Mouse (Mus musculus): ENCODE data around the gene Olfr704. TPM values are rescaled to one million over a fixed set of nuclear protein-coding genes. Genes with fewer than 3 reads are reported as not detected.

The Olfr704 gene
- not detected for polyA plus RNA-seq (2017; shearing (Covaris generic))

DNA sequence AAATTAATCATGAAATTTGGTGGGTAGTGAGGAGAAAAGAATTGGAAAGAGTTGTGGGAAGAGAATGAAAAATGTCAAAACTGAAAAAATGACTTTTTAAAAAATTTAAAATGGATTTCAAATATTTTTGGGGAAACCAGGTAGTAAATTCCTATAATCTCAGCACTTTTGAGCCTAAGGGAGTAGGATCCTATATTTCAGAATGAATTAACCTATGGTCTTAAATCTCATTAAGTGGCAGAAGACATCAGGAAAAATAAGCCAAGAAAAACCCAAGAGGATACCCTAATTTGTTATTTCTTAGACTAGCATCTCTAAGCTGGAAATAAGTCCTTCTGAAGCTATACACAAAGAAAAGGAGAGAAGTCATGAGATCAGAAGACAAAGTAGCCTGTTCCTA is at the start of gene Olfr704:
Olfr704 (plus strand) TSS at position 301 of the 400 bp plus-strand sequence.

DNA sequence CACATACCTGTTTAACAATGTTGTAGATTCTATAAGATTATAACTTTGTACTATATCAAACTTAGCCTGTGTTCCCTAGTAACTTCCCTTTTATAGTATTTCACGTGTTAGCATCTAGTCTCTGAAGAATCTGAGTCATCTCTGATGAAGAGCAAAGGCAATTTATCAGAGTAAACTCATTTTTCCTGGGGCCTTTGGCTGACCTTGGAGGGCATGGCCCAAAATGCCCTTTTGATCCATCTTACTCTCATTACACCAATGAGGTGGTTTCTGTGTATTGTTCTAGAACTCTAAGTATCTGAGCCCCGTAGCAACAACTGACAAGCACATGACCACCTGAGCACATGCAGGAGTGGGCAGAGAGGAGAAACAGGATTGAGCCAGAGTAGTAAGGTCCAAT is 49.2 kb upstream of the Olfr704 start, which contains the start of gene Olfr701:
Olfr701 (plus strand) TSS at position 301 of the 400 bp plus-strand sequence.

DNA sequence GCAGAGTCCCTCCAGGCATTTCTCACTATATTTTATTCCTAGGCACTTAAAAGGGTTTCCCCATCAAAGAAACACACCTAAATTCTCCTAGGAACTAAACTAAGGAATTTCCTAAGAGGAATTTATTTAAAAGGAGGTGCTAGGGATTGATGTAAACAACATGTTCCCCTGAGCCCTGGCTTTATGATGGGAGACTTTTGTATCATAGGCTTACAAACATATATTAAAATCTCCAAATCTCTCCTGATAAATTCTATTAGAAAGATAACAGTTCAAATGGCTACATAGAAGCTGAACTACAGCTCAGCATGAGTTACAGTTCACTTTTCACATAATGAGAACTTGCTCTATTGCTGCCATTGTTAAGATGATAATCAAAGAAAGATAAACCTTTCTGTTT is 29.2 kb upstream of the Olfr704 start, which contains the start of gene Olfr702:
Olfr702 (minus strand) TSS at position 101 of the 400 bp plus-strand sequence.

DNA sequence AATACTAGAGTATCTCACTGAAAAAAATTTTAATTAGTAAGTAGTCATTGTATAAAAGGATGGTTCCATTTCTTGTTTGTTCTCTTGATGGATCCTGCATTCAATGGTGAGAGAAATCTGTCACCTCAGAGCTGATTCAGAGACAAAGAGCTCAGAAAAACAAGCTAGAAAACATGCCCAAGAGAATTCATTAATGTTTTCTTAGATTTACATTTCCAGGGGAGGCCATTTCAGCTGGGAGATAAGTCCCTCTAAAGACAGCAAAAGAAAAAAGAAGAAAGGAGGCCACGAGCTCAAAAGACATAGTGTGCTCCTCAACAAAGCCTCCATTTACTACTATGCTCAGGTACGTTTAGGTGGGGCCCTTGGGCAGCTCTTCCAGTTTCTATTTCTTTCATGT is 19.9 kb upstream of the Olfr704 start, which contains the start of gene Olfr703:
Olfr703 (plus strand) TSS at position 301 of the 400 bp plus-strand sequence.

DNA sequence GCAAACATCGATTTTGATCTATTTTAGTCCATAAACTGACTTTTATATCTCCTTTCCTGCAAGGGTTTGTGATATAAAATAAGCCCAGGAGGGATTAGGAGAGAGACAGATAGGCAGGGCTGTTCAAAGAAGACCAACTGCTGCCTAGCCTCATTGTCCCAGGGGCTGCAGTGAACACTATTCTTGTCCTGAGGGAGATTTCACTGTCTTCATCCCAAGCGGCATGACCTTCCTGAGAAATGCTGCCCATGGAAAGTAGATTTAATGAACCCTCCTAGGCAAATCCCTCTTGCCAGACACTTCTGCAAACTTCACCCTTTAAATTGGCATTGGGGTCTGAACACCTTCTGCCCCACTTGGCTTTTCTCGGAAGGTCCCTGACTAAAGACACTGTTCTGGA is 13.8 kb downstream of the Olfr704 start, which contains the start of gene Olfr705:
Olfr705 (minus strand) TSS at position 101 of the 400 bp plus-strand sequence.

DNA sequence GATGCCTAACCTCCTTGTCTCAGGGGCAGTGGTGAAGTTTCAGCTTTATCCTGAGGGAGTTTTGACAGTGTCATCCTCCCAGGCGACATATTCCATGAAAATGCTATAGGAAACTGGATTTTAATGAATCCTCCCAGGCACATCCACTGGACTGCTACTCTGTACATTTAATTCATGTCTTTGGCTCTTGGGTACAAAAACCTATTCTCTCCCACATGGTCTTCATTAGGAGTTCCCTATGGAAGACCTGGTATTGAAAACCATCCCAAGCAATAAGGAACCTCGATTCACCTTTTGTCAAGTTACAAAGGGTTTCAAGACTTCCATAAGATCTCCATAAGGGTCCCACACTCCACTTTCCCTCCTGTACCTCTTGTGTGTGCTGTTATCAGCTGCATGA is 25.1 kb downstream of the Olfr704 start, which contains the start of gene Olfr706:
Olfr706 (minus strand) TSS at position 101 of the 400 bp plus-strand sequence.

DNA sequence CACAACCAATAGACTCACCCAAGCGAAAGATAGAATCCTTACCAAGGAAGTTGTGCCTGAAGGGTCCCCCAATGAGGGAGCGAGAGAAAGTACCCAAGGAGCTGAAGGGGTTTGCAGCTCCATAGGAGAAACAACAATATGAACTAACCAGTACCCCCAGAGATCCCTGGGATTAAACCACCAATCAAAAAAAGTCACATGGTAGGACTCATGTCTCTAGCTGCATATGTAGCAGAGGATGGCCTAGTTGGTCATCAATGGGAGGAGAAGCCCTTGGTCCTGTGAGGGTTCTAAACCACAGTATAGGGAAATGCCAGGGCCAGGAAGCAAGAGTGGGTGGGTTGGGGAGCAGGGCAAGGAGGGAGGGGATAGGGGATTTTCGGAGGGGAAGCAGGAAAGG is 38.2 kb downstream of the Olfr704 start, which contains the start of gene Olfr707:
Olfr707 (minus strand) TSS at position 101 of the 400 bp plus-strand sequence.

DNA sequence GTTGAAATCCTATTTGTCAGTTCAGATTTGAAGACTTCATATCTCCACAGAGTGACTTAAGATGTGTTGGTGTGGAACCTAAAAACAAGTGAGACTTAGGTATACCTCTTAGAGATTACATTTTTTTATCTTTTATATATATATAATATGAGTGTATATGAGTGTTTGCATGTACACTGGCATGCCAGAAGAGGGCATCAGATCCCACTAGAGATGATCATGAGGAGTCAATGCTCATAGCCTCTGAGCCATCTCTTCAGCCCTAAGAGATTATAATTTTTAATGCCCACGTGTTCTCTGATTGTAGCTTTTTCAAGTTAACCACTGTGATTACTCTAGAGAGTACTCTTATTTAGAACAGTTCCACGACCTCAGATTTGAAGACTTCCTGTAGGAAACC is 44.7 kb downstream of the Olfr704 start, which contains the start of gene Olfr1532-ps1:
Olfr1532-ps1 (plus strand) TSS at position 326 of the 400 bp plus-strand sequence.

Other genes with a start within 250 kb of the Olfr704 start
- not detected for gene Olfr693, start 182.6 kb upstream of the Olfr704 start, polyA plus RNA-seq (2017; shearing (Covaris generic))
- not detected for gene Olfr694, start 171.4 kb upstream of the Olfr704 start, polyA plus RNA-seq (2017; shearing (Covaris generic))
- gene Olfr695, start 146.8 kb upstream of the Olfr704 start, polyA plus RNA-seq (2017; shearing (Covaris generic)) = under 1 TPM in 1 of 2 experiments, not detected in 1; 0.76 TPM
- under 1 TPM in 1 of 2 experiments, not detected in 1; 0.55 TPM for gene Olfr697, start 120.7 kb upstream of the Olfr704 start, polyA plus RNA-seq (2017; shearing (Covaris generic))
- gene Olfr698, start 107.8 kb upstream of the Olfr704 start, polyA plus RNA-seq (2017; shearing (Covaris generic)) = under 1 TPM in 1 of 2 experiments, not detected in 1; 0.59 TPM
- gene Olfr699, start 70.0 kb upstream of the Olfr704 start, polyA plus RNA-seq (2017; shearing (Covaris generic)) = under 1 TPM in 1 of 2 experiments, not detected in 1; 0.53 TPM
- gene Olfr700, start 54.4 kb upstream of the Olfr704 start, polyA plus RNA-seq (2017; shearing (Covaris generic)) = not detected
- under 1 TPM in 1 of 2 experiments, not detected in 1; 0.12 TPM for gene Olfr701, start 49.1 kb upstream of the Olfr704 start, polyA plus RNA-seq (2017; shearing (Covaris generic))
- not detected for gene Olfr702, start 29.3 kb upstream of the Olfr704 start, polyA plus RNA-seq (2017; shearing (Covaris generic))
- gene Olfr703, start 19.8 kb upstream of the Olfr704 start, polyA plus RNA-seq (2017; shearing (Covaris generic)) = not detected
- not detected for gene Olfr705, start 13.7 kb downstream of the Olfr704 start, polyA plus RNA-seq (2017; shearing (Covaris generic))
- gene Olfr706, start 25.0 kb downstream of the Olfr704 start, polyA plus RNA-seq (2017; shearing (Covaris generic)) = under 1 TPM in 1 of 2 experiments, not detected in 1; 0.19 TPM
- under 1 TPM in 1 of 2 experiments, not detected in 1; 0.55 TPM for gene Olfr707, start 38.1 kb downstream of the Olfr704 start, polyA plus RNA-seq (2017; shearing (Covaris generic))
- not detected for gene Olfr1532-ps1, start 44.8 kb downstream of the Olfr704 start, polyA plus RNA-seq (2017; shearing (Covaris generic))
- under 1 TPM; 0.05 to 0.88 TPM for gene Olfr709-ps1, start 69.0 kb downstream of the Olfr704 start, polyA plus RNA-seq (2017; shearing (Covaris generic))
- not detected for gene Olfr710, start 85.1 kb downstream of the Olfr704 start, polyA plus RNA-seq (2017; shearing (Covaris generic))
- under 1 TPM in 1 of 2 experiments, not detected in 1; 0.04 TPM for gene Olfr6, start 100.8 kb downstream of the Olfr704 start, polyA plus RNA-seq (2017; shearing (Covaris generic))
- gene Olfr711, start 112.3 kb downstream of the Olfr704 start, polyA plus RNA-seq (2017; shearing (Covaris generic)) = not detected
- under 1 TPM in 1 of 2 experiments, not detected in 1; 0.38 TPM for gene Olfr2, start 142.9 kb downstream of the Olfr704 start, polyA plus RNA-seq (2017; shearing (Covaris generic))
- gene Olfr713, start 168.0 kb downstream of the Olfr704 start, polyA plus RNA-seq (2017; shearing (Covaris generic)) = not detected
- not detected for gene Olfr714, start 207.8 kb downstream of the Olfr704 start, polyA plus RNA-seq (2017; shearing (Covaris generic))
- gene Olfr17, start 230.0 kb downstream of the Olfr704 start, polyA plus RNA-seq (2017; shearing (Covaris generic)) = under 1 TPM in 1 of 2 experiments, not detected in 1; 0.07 TPM
- gene Olfr715b, start 247.2 kb downstream of the Olfr704 start, polyA plus RNA-seq (2017; shearing (Covaris generic)) = under 1 TPM in 1 of 2 experiments, not detected in 1; 0.15 TPM

Data from inflammation-experienced regulatory T-cells (primary cell).